Mouse (Mus musculus): ENCODE measurements around the gene Ccdc160. TPM values are rescaled to one million over a fixed set of nuclear protein-coding genes. Genes with fewer than 3 reads are reported as not detected.

The Ccdc160 gene
- not detected in 2 replicates for polyA plus RNA-seq (2012; ENCODE audit: low replicate concordance)

GRCm38 (mm10) chrX:52790980-52791593 lies at the start of gene Ccdc160:
TSS of gene Ccdc160 (plus strand) at chrX:52791200.

Other genes with a start within 250 kb of the Ccdc160 start
- not detected in 2 replicates for gene Gpc3, start 177.2 kb upstream of the Ccdc160 start, polyA plus RNA-seq (2012; ENCODE audit: low replicate concordance)
- 4.9 and 8.5 TPM in 2 replicates for gene Phf6, start 121.1 kb downstream of the Ccdc160 start, polyA plus RNA-seq (2012; ENCODE audit: low replicate concordance)
- gene Hprt, start 196.9 kb downstream of the Ccdc160 start, polyA plus RNA-seq (2012; ENCODE audit: low replicate concordance): 0.36 and 5.4 TPM in 2 replicates

Data from leukemia stem cell, adult 10-12 weeks (primary cell).